Mouse (Mus musculus): ENCODE results near the gene Miga2. TPM values are rescaled to one million over a fixed set of nuclear protein-coding genes. Genes with fewer than 3 reads are reported as not detected.

Miga2 gene
- polyA plus RNA-seq, 1 experiment from 2014 or later = 22.9 TPM

DNA sequence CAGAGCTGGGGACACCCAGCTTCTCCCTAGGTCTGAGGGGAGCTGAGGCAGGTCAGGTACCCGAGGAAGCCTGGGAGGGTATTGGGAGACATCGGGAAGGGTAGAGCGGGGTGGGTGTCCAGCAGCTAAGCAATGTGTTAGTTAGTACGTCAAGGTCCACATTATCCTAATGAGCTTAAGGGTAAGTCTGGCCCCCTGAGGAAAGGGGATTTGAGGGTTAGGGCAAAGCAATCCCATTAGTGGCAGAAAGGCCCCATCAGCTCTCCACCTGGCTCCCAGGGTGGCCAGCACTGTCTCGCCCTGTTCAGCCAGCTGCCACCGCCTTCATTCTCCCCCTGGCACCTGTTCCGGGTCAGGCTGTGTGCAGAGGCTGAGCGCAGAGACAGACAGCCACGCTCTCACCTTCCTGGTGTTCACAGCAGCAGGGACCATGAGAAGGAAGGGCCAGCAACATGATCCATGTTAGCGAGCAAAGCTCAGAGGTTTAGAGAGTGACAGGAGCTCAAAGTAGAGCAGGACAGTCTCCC lies 34.0 kb downstream of the Miga2 start:
- WGBS = 80% methylated on average over 10 of the region's 10 CpGs
- Histone ChIP-seq H3K9ac (no peak overlapping the region), H3K27me3 (no peaks in the 10 kb centered on the region), H3K4me3 (replicated peaks) (no peak overlapping the region), H3K9me3 (replicated peaks) (no peaks in the 10 kb centered on the region), H3K27ac (replicated peaks) (no peak overlapping the region), H3K4me1 (peaks cover 16% of the 10 kb centered on the region), H3K4me2 (replicated peaks) (no peak overlapping the region), H3K36me3 (peaks cover 60% of the 10 kb centered on the region)
- no peak for ATAC-seq (ENCODE audit: insufficient number of reproducible peaks, low FRiP score, low TSS enrichment, low read depth)

DNA sequence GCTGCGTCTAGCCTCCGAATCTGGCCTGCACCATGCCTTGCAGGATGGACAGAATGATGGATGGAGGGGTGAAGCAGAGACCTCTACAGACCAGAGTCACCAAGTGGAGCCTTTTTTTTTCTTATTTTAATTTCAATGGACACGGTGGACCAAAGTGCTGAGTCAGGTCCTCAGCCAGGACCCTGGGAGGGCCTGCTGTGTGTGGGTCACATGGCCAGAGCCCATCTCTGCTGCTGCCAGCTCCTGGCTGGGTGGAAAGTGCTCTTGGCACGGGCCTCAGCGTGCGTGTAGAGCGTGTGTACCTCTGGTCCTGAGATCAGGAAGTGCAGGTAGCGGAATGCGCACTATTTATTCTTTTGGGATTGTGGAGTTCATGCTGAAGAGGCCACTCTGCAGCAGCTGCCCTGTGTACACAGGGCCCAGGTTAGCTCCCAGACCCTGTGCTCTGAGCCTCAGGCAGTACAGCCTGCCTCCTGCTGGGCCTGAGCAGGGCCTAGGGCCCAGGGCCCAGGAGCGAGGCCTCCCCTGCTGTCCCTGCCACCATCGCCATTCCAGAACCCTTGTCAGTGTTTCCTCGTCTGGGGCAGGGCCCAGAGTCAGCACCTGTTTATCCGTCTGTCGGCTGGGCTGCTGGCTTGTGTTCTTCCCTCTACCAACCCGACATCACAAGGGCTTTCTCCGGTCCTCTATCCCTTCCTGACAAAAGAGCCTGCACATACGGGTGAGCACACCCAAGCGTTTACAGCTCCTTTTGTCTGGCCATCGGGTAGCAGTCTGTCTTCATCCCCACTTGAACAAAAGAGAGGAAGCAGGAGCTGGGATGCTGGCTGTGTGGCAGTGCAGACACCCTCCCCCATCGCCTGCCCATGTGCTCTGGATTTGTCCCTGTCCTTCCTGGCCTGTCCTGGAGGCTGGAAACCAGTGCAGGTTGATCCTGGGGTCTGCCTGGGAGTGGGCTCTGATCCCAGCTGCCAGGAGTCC lies 35.4 kb downstream of the Miga2 start:
- Histone ChIP-seq H3K27me3 (no peaks in the 10 kb centered on the region), H3K4me3 (replicated peaks) (no peak overlapping the region), H3K4me1 (0 out of 2 replicates have a peak, but pooled peaks cover 4% of the 10 kb centered on the region), H3K9me3 (replicated peaks) (no peaks in the 10 kb centered on the region), H3K36me3 (peaks cover 73% of the 10 kb centered on the region), H3K4me2 (replicated peaks) (no peak overlapping the region), H3K27ac (replicated peaks) (no peak overlapping the region), H3K9ac (no peak overlapping the region)
- no peak for ATAC-seq (ENCODE audit: insufficient number of reproducible peaks, low FRiP score, low TSS enrichment, low read depth)
- 55% methylated on average over 20 of the region's 20 CpGs for WGBS

DNA sequence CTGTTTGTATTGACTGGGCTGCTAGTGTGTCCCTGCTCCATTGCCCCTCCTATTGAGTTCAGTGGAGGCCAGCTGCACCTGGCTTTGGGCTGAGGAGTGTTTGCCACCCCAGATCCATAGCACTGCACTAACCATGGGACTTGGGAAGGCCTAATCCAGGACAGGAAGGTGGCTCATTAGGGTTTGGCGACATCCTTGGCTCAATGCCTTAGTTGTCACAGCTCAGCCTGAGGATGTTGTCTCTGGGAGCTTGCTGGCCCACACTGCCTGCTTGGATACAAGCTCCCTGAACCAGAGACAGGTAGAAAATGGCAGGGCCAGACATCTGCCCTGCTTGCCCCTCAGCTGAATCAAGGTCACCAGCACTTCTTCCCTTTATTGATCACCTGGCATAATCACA lies 37.5 kb downstream of the Miga2 start:
- Histone ChIP-seq H3K9me3 (replicated peaks) (no peaks in the 10 kb centered on the region), H3K27me3 (no peaks in the 10 kb centered on the region), H3K27ac (replicated peaks) (no peak overlapping the region), H3K36me3 (peaks cover 86% of the 10 kb centered on the region), H3K4me1 (0 out of 2 replicates have a peak, but pooled peaks cover 4% of the 10 kb centered on the region), H3K4me3 (replicated peaks) (no peak overlapping the region), H3K9ac (no peak overlapping the region), H3K4me2 (replicated peaks) (no peak overlapping the region)
- 67% methylated on average over 1 of the region's 1 CpGs for WGBS
- no peak for ATAC-seq (ENCODE audit: insufficient number of reproducible peaks, low FRiP score, low TSS enrichment, low read depth)

DNA sequence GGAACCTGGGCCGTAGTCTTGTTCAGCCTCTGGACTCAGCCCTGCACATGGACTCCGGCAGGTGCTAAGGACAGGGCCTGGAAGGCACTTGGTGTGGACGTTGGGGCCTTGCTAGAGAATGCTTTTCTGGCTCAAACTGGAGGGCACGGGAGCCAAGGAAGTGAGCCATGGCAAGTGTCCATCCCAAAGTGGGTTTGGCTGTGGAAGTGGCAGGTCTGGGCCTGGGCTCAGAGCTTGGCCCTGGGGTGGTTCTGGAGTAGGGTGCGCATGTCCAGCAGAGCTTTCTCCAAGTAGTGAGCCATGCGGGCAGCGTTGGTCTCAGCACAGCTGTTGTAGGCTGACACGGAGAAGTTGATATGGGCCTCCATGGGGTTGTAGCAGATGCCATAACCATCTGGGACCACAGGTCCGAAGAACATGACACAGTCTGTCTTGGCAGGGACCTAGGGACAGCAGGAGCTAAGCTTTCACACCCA lies 38.4 kb downstream of the Miga2 start:
- Histone ChIP-seq H3K27ac (replicated peaks) (no peak overlapping the region), H3K4me1 (0 out of 2 replicates have a peak, but pooled peaks cover 4% of the 10 kb centered on the region), H3K4me3 (replicated peaks) (no peak overlapping the region), H3K9ac (no peak overlapping the region), H3K9me3 (replicated peaks) (no peaks in the 10 kb centered on the region), H3K27me3 (no peaks in the 10 kb centered on the region), H3K36me3 (peaks cover 84% of the 10 kb centered on the region), H3K4me2 (replicated peaks) (no peak overlapping the region)
- no peak for ATAC-seq (ENCODE audit: insufficient number of reproducible peaks, low FRiP score, low TSS enrichment, low read depth)
- WGBS = 90% methylated on average over 9 of the region's 9 CpGs

DNA sequence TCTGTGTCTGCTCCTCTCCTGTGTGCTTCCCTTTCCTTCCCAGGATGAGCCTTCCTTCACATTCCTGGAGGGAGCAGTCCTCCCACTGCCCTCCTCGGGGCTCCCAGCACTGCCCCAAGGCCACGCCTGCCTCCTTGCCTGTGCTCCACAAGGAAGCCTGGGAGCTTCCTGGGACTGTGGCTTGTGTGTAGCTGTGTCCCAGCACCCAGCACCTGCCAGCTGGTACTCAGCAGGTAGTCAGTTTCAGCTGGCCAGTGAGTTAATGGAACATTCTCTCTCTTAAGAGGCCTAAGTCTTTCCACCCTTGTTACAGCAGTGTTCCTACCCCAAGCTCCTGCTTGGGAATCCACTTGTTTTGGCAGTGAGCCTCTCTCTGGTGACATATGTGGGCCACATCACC lies 38.8 kb downstream of the Miga2 start:
- H3K9me3 ChIP-seq (replicated peaks) = no peaks in the 10 kb centered on the region
- H3K36me3 ChIP-seq = peaks cover 84% of the 10 kb centered on the region
- WGBS = 77% methylated on average over 2 of the region's 2 CpGs

DNA sequence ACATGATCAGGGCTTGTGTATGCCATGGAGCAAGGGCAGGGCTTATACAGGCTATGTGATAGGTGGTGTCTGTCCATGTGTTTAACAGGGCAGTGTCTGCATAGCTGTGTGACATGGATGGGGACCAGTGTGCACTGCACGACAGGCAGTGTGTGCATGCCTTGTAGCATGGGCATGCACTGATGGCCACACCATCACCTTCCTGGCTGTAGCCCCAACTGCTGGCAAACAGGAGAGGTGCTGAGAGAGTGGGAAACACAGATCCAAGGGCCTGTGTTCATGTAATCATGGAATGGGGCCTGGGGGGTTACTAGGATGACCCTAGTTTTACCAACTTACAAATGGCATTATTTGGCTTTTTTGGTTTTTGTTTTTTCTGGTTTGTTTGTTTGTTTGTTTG lies 39.8 kb downstream of the Miga2 start:
- Histone ChIP-seq H3K27me3 (no peaks in the 10 kb centered on the region), H3K4me3 (replicated peaks) (no peak overlapping the region), H3K36me3 (peaks cover 86% of the 10 kb centered on the region), H3K4me1 (0 out of 2 replicates have a peak, but pooled peaks cover 4% of the 10 kb centered on the region), H3K27ac (replicated peaks) (no peak overlapping the region), H3K4me2 (replicated peaks) (no peak overlapping the region), H3K9ac (no peak overlapping the region), H3K9me3 (replicated peaks) (no peaks in the 10 kb centered on the region)
- no peak for ATAC-seq (ENCODE audit: insufficient number of reproducible peaks, low FRiP score, low TSS enrichment, low read depth)
- WGBS = 92% methylated on average over 1 of the region's 1 CpGs

More for the DNA sequence above, 38.8 kb downstream of the Miga2 start:
- H3K4me1 ChIP-seq = 0 out of 2 replicates have a peak, but pooled peaks cover 4% of the 10 kb centered on the region
- H3K4me2 ChIP-seq (replicated peaks) = no peak overlapping the region
- H3K27me3 ChIP-seq = no peaks in the 10 kb centered on the region
- ATAC-seq (ENCODE audit: insufficient number of reproducible peaks, low FRiP score, low TSS enrichment, low read depth) = no peak
- H3K27ac ChIP-seq (replicated peaks) = no peak overlapping the region
- H3K9ac ChIP-seq = no peak overlapping the region
- H3K4me3 ChIP-seq (replicated peaks) = no peak overlapping the region

DNA sequence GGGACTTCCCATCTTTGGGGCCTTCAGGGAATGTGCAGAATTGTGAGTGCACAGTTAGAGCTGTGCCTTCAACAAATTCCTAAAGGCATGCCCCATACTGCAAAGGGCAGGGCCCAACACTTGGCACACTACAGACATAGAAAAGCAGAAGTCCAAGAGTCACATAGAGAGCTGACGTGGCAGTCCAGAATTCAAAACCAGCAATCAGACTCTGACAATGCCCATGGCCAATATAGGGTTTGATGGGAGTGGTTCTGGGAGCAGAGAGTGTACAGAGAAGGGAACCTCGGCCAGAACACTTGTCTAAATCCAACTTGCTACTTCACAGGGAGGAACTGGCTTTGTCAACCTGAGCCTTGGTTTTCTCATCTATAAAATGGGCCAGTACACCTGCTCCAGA lies 43.2 kb downstream of the Miga2 start:
- no peak for ATAC-seq (ENCODE audit: insufficient number of reproducible peaks, low FRiP score, low TSS enrichment, low read depth)
- Histone ChIP-seq H3K27me3 (no peaks in the 10 kb centered on the region), H3K4me3 (replicated peaks) (no peak overlapping the region), H3K9me3 (replicated peaks) (no peaks in the 10 kb centered on the region), H3K4me2 (replicated peaks) (no peak overlapping the region), H3K27ac (replicated peaks) (no peak overlapping the region), H3K9ac (no peak overlapping the region), H3K4me1 (no peaks in the 10 kb centered on the region), H3K36me3 (peaks cover 63% of the 10 kb centered on the region)
- WGBS = 79% methylated on average over 2 of the region's 2 CpGs

DNA sequence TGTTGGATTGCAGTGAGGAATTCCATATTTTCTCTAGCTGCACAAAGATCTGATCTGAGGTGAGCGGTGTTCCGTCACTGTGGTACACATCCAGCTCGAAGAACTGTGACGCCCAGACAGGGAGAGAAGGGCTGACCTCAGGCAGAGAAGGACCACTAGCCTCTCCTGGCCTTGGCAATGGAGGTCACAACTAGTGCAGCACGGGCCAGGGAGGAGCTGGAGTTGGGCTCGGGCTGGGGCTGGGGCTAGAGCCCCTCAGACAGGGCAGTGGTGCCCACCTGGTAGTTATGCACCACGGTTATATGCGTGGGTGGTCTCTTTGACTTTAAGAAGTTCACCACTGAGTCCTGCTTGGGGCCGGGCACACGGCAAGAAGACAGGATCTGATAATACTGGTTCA lies 43.7 kb downstream of the Miga2 start:
- H3K4me1 ChIP-seq = no peaks in the 10 kb centered on the region
- H3K4me3 ChIP-seq (replicated peaks) = no peak overlapping the region
- no peak for ATAC-seq (ENCODE audit: insufficient number of reproducible peaks, low FRiP score, low TSS enrichment, low read depth)
- no peak overlapping the region for H3K4me2 ChIP-seq (replicated peaks)
- no peak overlapping the region for H3K9ac ChIP-seq
- peaks cover 59% of the 10 kb centered on the region for H3K36me3 ChIP-seq
- WGBS = 91% methylated on average over 10 of the region's 10 CpGs
- H3K9me3 ChIP-seq (replicated peaks) = no peaks in the 10 kb centered on the region
- no peak overlapping the region for H3K27ac ChIP-seq (replicated peaks)
- H3K27me3 ChIP-seq = no peaks in the 10 kb centered on the region

DNA sequence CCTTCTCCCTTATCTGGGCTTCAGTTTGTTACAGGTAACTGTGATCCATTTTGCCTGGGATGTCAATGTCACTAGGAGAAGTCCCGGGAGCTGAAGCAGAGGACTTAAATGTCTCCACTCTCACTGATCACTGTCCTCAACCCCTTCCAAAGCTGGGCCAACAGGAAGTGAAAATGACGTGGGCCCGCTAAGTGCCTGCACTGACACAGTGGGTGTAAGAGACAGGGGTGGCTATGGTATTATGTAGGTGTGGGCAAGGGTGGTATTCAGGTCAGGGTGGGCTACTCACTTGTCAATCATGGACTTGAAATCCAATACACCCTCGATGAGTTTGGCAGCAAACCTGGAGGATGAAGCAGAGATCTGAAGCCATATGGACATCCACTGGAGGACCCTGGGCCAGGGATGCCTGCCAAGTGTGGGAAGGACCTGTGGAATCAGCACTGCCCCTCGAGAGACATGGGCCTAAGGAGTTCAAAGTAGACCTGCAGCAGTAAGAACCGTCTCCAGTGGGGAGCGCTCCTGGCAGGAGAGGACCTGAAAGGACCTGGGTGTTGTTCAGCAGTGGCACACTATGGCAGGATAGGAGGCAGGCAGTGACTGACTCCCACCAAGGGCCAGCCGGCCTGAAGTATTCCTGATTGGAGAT lies 44.5 kb downstream of the Miga2 start:
- Histone ChIP-seq H3K36me3 (peaks cover 51% of the 10 kb centered on the region), H3K9me3 (replicated peaks) (no peaks in the 10 kb centered on the region), H3K4me1 (peaks cover 2% of the 10 kb centered on the region), H3K27me3 (no peaks in the 10 kb centered on the region), H3K4me3 (replicated peaks) (no peak overlapping the region), H3K4me2 (replicated peaks) (no peak overlapping the region), H3K9ac (no peak overlapping the region), H3K27ac (replicated peaks) (no peak overlapping the region)
- 80% methylated on average over 8 of the region's 8 CpGs for WGBS
- ATAC-seq (ENCODE audit: insufficient number of reproducible peaks, low FRiP score, low TSS enrichment, low read depth) = no peak

DNA sequence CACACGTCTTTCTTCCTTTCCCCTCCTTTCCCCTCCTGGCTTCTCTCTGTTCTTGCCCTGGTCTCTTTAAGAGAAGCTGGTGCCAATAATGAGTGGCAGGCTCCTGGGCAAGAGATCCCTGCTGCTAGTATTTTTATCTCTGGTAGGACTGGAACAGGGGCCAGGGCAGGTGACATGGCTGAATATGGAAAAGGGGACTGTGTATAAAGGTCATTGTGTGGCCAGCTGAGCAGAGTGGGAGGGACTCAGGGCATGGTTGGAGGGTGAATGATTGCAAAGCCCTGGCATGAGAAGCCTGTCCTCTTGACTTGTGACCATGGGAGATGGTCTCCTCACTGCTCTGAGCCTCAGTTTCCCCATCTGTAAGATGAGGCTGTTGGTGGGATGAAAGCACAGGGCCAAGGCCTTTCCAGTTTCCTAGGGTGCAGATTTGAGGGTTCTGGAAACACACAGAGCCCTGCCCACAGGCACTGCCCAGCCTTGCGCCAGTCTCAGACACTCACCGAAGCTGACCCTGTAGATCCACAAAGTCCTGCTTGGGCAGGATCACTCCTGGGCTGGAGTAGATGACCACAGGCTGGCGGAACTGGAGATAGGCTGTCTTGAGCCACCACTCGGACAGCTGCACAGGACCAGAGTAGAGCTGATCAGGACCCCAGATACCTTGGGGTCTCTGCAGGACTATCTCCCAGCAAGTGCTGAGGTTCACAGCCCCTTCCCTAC lies 45.6 kb downstream of the Miga2 start:
- no peak overlapping the region for H3K4me2 ChIP-seq (replicated peaks)
- H3K4me3 ChIP-seq (replicated peaks) = no peak overlapping the region
- 86% methylated on average over 5 of the region's 5 CpGs for WGBS
- no peak overlapping the region for H3K27ac ChIP-seq (replicated peaks)
- H3K27me3 ChIP-seq = no peaks in the 10 kb centered on the region
- H3K36me3 ChIP-seq = peaks cover 43% of the 10 kb centered on the region
- no peak for ATAC-seq (ENCODE audit: insufficient number of reproducible peaks, low FRiP score, low TSS enrichment, low read depth)
- peaks cover 12% of the 10 kb centered on the region for H3K4me1 ChIP-seq
- no peaks in the 10 kb centered on the region for H3K9me3 ChIP-seq (replicated peaks)
- H3K9ac ChIP-seq = no peak overlapping the region
